Mouse (Mus musculus) embryonic stem cell, embryonic (primary cell): ENCODE measurements at regions not wholly inside any gene's neighbourhood (a gene's known extent, or its start where the extent isn't known, plus 50 kb on each side); places are given as distances from the start of the nearest gene placed in this dataset.
"Not testable (repeated sequence)": the region's sequence is repeated elsewhere in the genome, so short reads cannot be mapped to it uniquely, and the experiment has no call there.

Experiments
- CTCF ChIA-PET, 4 experiments: fragments of 300-600 bp in 2 of 4; fragments of 350-600 bp in 2 of 4; sonication (Branson Sonifier 250); formaldehyde crosslinking; loops; one replicate each; lab custom pipeline; 2022; ENCODE audit warnings: inconsistent platforms in 2 of 4; lab: Charles Lee
- POLR2A ChIA-PET, 4 experiments: fragments of 300-600 bp in 2 of 4; fragments of 350-600 bp in 2 of 4; sonication (Branson Sonifier 250); formaldehyde crosslinking; loops; one replicate each; lab custom pipeline; 2022; ENCODE audit warnings: antibody characterized with exemption in 4 of 4, inconsistent platforms in 1 of 4; lab: Charles Lee

GRCm38 (mm10) chr4:124368085-124368484 lies 242.5 kb downstream of the 3100002H09Rik start:
- ChIA-PET CTCF (interaction anchor here in 2 of 4 experiments (0.5 to 0.7 kb wide), 2 partner anchors 32 to 139 kb away, joined by 3 read pairs; no protein-coding TSS in a partner anchor), POLR2A (interaction anchor here in 1 of 4 experiments (1.1 kb wide), 1 partner anchor 15 kb away, joined by 3 read pairs; no protein-coding TSS in a partner anchor)

DNA sequence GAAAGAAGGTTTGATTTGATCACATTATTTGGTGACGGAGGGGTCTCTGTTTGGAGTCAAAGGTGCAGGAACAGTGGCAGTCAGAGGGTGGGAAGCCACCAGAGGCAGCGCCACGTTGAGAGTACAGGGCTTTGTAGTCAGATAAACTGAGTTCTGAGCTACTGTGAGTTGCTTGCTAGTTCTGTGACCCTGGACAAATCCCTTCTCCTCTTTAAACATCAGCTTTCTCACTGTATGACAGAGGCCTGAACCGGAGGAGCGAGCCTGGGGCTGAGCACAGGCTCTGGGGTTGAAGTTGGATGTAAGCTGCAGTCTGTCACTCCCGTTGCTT lies 250.1 kb downstream of the 3100002H09Rik start:
- ChIA-PET CTCF (interaction anchor here in 3 of 4 experiments (0.6 to 1.1 kb wide), 5 partner anchors 10 to 159 kb away, joined by 3 to 5 read pairs (median 4); no protein-coding TSS in a partner anchor), POLR2A (interaction anchor here in 3 of 4 experiments (0.6 to 1.8 kb wide), 7 partner anchors 9 to 74 kb away, joined by 3 to 6 read pairs (median 3); no protein-coding TSS in a partner anchor)

DNA sequence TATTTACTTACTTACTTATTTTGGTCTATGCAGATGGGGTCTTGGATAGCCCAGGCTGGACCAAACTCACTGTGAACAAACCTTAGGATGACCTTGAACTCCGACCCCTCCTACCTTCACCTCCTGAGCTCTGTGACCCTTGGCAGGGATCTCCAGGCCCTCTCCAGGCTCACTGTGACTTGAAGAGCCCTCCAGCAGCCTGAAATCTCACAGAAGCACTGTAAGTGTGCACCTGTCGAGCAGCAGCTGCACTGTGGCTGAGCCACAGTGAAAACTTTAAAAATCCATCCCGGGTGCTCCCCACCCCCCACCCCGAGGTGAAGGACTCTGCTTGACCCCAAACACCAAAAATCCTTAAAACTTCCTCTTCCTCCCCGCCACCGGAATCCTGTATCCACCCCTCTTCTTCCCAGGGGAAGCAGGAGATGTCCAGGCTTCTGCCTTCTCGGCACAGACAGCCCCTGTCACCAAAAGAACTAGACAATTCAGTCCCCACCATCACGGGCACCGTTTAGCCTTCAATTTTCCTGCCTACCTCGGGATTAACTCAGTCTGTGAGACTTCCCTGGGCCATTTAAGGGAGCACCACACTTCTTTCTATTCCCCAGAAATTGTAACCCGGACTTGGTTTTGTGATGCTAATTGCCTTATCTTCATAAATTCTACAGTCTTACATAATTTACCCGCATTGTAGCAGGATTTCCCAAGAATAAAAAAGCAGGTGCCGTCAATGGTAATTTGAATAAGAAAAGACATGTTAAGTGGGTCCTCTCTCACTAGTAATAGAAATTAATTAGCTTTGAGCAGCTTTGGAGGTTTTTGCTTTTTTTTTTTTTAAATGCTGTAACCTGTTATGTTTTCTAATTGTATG lies 250.7 kb downstream of the 3100002H09Rik start:
- ChIA-PET CTCF (interaction anchor here in 3 of 4 experiments (0.6 to 1.1 kb wide), 4 partner anchors 10 to 158 kb away, joined by 3 to 4 read pairs (median 4); no protein-coding TSS in a partner anchor), POLR2A (interaction anchor here in 3 of 4 experiments (0.7 to 1.8 kb wide), 5 partner anchors 7 to 36 kb away, joined by 3 to 6 read pairs (median 3); no protein-coding TSS in a partner anchor)

DNA sequence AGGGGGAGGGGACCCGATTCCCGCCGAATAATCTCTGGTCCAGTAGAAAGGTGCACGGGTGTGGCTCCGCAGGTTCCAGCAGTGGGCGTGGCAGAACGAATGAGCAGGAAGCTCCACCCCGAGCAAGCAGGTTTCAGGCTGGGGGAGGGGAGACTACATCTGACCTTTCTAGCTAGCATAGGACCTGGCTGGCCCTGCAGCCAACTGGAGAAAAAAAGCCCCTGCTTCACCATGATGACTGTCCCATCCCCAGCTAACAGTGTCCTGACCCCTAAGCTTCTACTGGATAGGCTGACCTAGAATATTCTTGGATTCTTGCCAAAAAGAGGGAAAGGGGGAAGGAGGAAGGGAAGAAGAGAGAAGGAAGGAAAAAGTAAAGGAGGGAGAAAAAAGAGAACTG lies 252.1 kb downstream of the 3100002H09Rik start:
- POLR2A ChIA-PET: interaction anchor here in 1 of 4 experiments (0.5 kb wide), 1 partner anchor 256 kb away, joined by 4 read pairs; no protein-coding TSS in a partner anchor
- CTCF ChIA-PET: not testable (repeated sequence)

GRCm38 (mm10) chr4:124350361-124350760 lies 260.2 kb downstream of the 3100002H09Rik start:
- POLR2A ChIA-PET: interaction anchor here in 3 of 4 experiments (0.7 to 1.9 kb wide), 6 partner anchors 10 to 776 kb away, joined by 3 to 6 read pairs (median 4); no protein-coding TSS in a partner anchor
- CTCF ChIA-PET: interaction anchor here in 3 of 4 experiments (0.7 to 1.9 kb wide), 4 partner anchors 10 to 451 kb away, joined by 3 to 4 read pairs (median 4); partner anchors contain the start of gene Mtf1 (in 1 of the 3)

DNA sequence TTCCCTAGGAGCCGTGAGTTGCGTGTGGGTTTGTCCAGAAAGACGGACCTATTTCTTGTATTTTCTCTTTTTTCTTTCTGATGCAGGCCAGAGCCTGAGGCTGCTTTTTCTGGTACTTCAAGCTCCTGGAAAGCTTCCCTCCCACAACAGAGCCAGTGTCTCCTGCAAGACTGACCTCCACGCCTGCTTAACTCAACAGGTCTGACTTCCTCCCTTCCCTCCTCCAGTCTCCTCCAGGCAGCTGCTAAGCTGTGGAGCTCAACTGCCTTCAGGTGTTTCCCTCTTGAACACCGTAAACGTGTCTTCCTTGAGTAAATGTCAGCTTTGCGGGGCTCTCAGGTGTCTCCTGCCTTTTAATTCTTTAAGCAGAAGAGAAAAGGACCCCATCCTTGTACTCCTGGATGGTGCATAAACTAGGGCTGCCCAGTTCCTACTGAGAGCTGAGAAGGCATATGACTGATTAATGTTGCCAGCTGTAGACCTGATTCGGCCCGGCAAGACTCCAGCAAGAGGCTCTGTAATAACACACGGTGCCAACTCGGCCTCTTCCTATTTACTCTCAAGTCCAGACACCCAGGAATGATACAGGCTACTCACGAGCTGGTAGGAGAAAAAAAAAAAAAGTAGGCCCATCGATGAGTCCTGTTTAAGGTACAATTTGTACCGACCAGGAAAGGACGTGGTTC lies 260.9 kb downstream of the 3100002H09Rik start:
- CTCF ChIA-PET: interaction anchor here in 3 of 4 experiments (0.6 to 1.9 kb wide), 7 partner anchors 11 to 510 kb away, joined by 3 to 5 read pairs (median 4); partner anchors contain the start of gene Mtf1 (in 1 of the 3)
- POLR2A ChIA-PET: interaction anchor here in 3 of 4 experiments (0.7 to 1.4 kb wide), 8 partner anchors 9 to 1014 kb away, joined by 3 to 6 read pairs (median 4); no protein-coding TSS in a partner anchor

- POLR2A ChIA-PET: interaction anchor here in 1 of 4 experiments (0.6 to 0.8 kb wide), 2 partner anchors 12 to 13 kb away, joined by 3 read pairs; no protein-coding TSS in a partner anchor
- CTCF ChIA-PET: interaction anchor here in 1 of 4 experiments (0.7 to 1.5 kb wide), 3 partner anchors 120 to 509 kb away, joined by 3 to 5 read pairs (median 4); no protein-coding TSS in a partner anchor
These were observed 261.5 kb downstream of the 3100002H09Rik start for GRCm38 (mm10) chr4:124349055-124349454.

- CTCF ChIA-PET: interaction anchor here in 1 of 4 experiments (0.6 kb wide), 1 partner anchor 148 kb away, joined by 12 read pairs; no protein-coding TSS in a partner anchor
- POLR2A ChIA-PET: interaction anchor here in 2 of 4 experiments (0.6 to 1.1 kb wide), 3 partner anchors 10 to 12 kb away, joined by 3 to 4 read pairs (median 4); no protein-coding TSS in a partner anchor
These were observed 270.5 kb downstream of the 3100002H09Rik start for GRCm38 (mm10) chr4:124340073-124340472.

- ChIA-PET POLR2A (interaction anchor here in 1 of 4 experiments (0.6 kb wide), 2 partner anchors 13 to 861 kb away, joined by 3 read pairs; no protein-coding TSS in a partner anchor), CTCF (interaction anchor here in 3 of 4 experiments (0.7 to 1.0 kb wide), 3 partner anchors 24 to 37 kb away, joined by 3 to 5 read pairs (median 4); no protein-coding TSS in a partner anchor)
These were observed 274.9 kb downstream of the 3100002H09Rik start for GRCm38 (mm10) chr4:124335726-124336125.

- POLR2A ChIA-PET: interaction anchor here in 1 of 4 experiments (0.7 kb wide), 4 partner anchors 10 to 1829 kb away, joined by 3 to 5 read pairs (median 4); no protein-coding TSS in a partner anchor
- CTCF ChIA-PET: interaction anchor here in 1 of 4 experiments (0.7 kb wide), 2 partner anchors 308 to 391 kb away, joined by 3 to 5 read pairs; no protein-coding TSS in a partner anchor
These were observed 277.6 kb downstream of the 3100002H09Rik start for GRCm38 (mm10) chr4:124332974-124333373.

- ChIA-PET CTCF (no interaction called here), POLR2A (interaction anchor here in 1 of 4 experiments (0.7 to 1.2 kb wide), 2 partner anchors 19 to 28 kb away, joined by 3 to 4 read pairs; no protein-coding TSS in a partner anchor)
These were observed 278.2 kb downstream of the 3100002H09Rik start for GRCm38 (mm10) chr4:124332416-124332815.

GRCm38 (mm10) chr4:124329107-124329771 lies 281.4 kb downstream of the 3100002H09Rik start:
- CTCF ChIA-PET: interaction anchor here in 1 of 4 experiments (0.6 kb wide), 1 partner anchor 339 kb away, joined by 3 read pairs; no protein-coding TSS in a partner anchor
- POLR2A ChIA-PET: interaction anchor here in 1 of 4 experiments (1.3 kb wide), 1 partner anchor 16 kb away, joined by 3 read pairs; no protein-coding TSS in a partner anchor

GRCm38 (mm10) chr4:124326301-124326700 lies 284.3 kb downstream of the 3100002H09Rik start:
- ChIA-PET POLR2A (interaction anchor here in 2 of 4 experiments (0.6 to 0.7 kb wide), 3 partner anchors 75 to 222 kb away, joined by 6 read pairs; no protein-coding TSS in a partner anchor), CTCF (interaction anchor here in 2 of 4 experiments (0.6 kb wide), 2 partner anchors 28 to 550 kb away, joined by 5 to 8 read pairs; no protein-coding TSS in a partner anchor)

DNA sequence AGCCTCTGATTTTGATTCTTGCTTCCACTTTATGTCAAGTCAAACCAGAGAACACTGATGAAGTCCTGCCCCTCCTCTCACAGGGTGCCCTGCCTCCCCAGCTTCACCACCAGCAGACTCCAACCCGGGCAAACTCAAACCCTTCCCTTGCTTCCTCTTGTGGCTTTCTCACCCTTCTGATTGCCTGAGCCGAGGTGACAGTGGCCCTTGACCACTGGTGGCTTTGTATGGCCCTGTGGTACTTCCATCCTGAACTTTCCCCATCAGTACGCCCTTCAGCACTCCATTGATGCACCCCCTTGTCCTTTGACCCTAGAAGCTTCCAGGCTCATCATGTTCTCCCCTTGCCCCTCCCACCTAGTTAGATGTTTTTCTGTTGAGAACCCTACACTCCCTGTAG lies 287.0 kb downstream of the 3100002H09Rik start:
- CTCF ChIA-PET: no interaction called here
- POLR2A ChIA-PET: interaction anchor here in 1 of 4 experiments (0.6 kb wide), 1 partner anchor 10 kb away, joined by 4 read pairs; no protein-coding TSS in a partner anchor

DNA sequence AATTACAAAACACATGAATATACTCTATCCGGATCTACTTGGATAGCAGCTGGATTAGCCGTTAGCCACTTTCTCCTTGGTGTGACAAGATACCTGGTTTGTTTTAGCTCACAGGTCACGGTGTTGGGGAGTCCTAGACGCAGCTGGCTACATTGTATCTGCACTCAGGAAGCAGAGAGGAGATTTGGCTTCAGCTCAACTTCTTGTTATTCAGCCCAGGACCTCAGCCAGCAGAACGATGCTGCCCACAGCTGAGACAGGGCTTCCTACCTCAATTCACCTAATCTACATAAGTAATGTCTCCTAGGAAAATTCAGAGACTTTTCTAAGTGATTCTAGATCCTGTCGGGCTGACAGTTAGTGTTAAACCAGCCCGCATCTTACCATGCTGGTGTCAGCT lies 289.4 kb downstream of the 3100002H09Rik start:
- ChIA-PET CTCF (no interaction called here), POLR2A (interaction anchor here in 2 of 4 experiments (0.6 to 0.7 kb wide), 2 partner anchors 430 to 1146 kb away, joined by 3 read pairs; no protein-coding TSS in a partner anchor)

DNA sequence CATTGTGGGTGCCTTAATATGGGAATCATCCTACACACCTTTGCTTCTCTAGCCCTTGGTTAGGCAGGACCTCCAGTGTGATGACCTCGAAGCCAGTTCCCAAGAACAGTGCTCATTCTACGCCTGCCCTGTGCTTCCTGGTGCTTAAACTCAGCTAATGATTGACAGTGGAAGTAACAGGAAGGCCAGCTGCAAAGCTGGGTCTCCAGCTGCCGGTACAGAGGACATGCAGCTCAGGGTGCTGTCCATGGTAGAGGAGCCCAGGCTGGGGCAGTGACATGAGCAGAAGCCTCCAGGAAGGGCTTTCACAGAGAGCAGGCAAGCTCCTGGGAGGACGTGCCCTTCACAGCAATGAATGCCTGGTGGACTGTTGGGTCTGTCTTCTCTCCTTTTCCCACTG lies 293.6 kb downstream of the 3100002H09Rik start:
- ChIA-PET POLR2A (interaction anchor here in 1 of 4 experiments (0.8 kb wide), 1 partner anchor 36 kb away, joined by 3 read pairs; no protein-coding TSS in a partner anchor), CTCF (interaction anchor here in 3 of 4 experiments (0.9 to 1.2 kb wide), 3 partner anchors 88 to 360 kb away, joined by 3 to 4 read pairs (median 3); no protein-coding TSS in a partner anchor)
